Mouse (Mus musculus) liver, postnatal 0 days (tissue): Measurements from ENCODE around the gene Dnajb5.

ENCODE experiments used
- CTCF ChIP-seq: sonication (generic); IDR thresholded peaks from 2 replicates; pipeline ENCODE4 v1.5.1; 2016; ENCODE audit warnings: antibody characterized with exemption, low read depth
- EP300 ChIP-seq: IDR thresholded peaks from 2 replicates; pipeline ENCODE4 v1.6.1; 2016; ENCODE audit warnings: antibody characterized with exemption, low read depth, mild to moderate bottlenecking

- TF ChIP-seq CTCF (no peak), EP300 (no peak)
Observed at GRCm38 (mm10) chr4:42972952-42973351, 23.3 kb downstream of the Dnajb5 start.
